Mouse (Mus musculus) embryonic stem cell, embryonic (primary cell): Measurements from ENCODE around the gene Bmp5.

Experiments
- CTCF ChIA-PET, 4 experiments: fragments of 300-600 bp in 2 of 4; fragments of 350-600 bp in 2 of 4; sonication (Branson Sonifier 250); formaldehyde crosslinking; loops; one replicate each; lab custom pipeline; 2022; ENCODE audit warnings: inconsistent platforms in 2 of 4; lab: Charles Lee
- POLR2A ChIA-PET, 4 experiments: fragments of 300-600 bp in 2 of 4; fragments of 350-600 bp in 2 of 4; sonication (Branson Sonifier 250); formaldehyde crosslinking; loops; one replicate each; lab custom pipeline; 2022; ENCODE audit warnings: antibody characterized with exemption in 4 of 4, inconsistent platforms in 1 of 4; lab: Charles Lee

Bmp5 gene

DNA sequence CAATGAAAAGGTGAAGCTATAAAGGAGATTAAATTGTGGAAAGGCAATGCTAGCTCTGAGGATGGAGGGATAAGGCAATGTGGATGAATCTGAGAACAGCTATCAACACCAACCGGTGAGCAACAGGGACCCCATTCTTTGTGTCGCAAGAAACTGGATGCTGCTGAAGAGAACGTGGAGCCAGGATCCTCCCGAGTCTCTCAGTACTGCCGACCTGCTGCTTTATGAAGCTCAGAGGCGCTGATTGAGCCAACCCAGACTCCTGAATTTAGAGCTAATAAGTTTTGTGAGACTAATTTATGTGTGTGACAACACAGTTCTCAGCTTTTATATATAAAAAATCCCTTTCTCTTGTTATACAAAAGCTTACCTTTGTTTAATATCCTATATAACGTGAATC lies 136.4 kb downstream of the Bmp5 start:
- POLR2A ChIA-PET = no interaction called here
- CTCF ChIA-PET = no interaction called here

DNA sequence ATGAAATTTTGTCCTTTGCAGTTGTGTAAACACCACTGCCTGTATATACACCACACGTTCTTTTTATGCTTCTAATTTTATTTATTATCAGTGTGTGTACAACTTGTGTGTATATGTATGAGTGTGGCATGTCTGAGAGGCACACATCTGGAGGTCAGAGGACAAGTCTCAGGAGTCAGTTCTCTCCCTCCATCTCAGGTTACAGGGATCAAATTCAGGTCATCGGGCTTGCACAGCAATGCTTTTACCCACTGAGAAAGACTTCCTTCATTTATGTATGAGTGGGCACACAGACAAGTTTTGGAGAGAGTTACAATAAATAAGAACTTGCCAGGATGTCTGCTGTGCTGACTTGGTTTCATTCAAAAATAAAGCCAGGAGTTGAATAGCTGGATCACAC lies 140.9 kb downstream of the Bmp5 start:
- ChIA-PET POLR2A (no interaction called here), CTCF (no interaction called here)

- ChIA-PET CTCF (interaction anchor here in 2 of 4 experiments (0.6 to 1.0 kb wide), 2 partner anchors 22 to 34 kb away, joined by 3 read pairs; no protein-coding TSS in a partner anchor), POLR2A (no interaction called here)
Observed at GRCm38 (mm10) chr9:75927196-75927880, 152.2 kb downstream of the Bmp5 start.

GRCm38 (mm10) chr9:75928068-75928467 lies 152.9 kb downstream of the Bmp5 start:
- CTCF ChIA-PET = interaction anchor here in 1 of 4 experiments (1.0 kb wide), 1 partner anchor 23 kb away, joined by 3 read pairs; no protein-coding TSS in a partner anchor
- POLR2A ChIA-PET = no interaction called here

GRCm38 (mm10) chr9:75944663-75945062 lies 169.5 kb downstream of the Bmp5 start:
- ChIA-PET CTCF (no interaction called here), POLR2A (no interaction called here)
